Mouse (Mus musculus) C2C12 (cell line): ENCODE data around the gene Ing4.

Source experiments
- CTCF ChIP-seq: IDR thresholded peaks from one replicate; pipeline ENCODE4 v1.5.1; 2011; ENCODE audit not compliant: control insufficient read depth, insufficient read depth, insufficient read length
- FOSL1 ChIP-seq: IDR thresholded peaks from one replicate; pipeline ENCODE4 v1.8.0; 2011; ENCODE audit warnings: mild to moderate bottlenecking, low read length; ENCODE audit not compliant: poor library complexity, insufficient read depth, severe bottlenecking
- MAX ChIP-seq: IDR thresholded peaks from one replicate; pipeline ENCODE4 v1.6.1; 2011; ENCODE audit warnings: mild to moderate bottlenecking, control low read depth
- MYOD1 ChIP-seq: IDR thresholded peaks from one replicate; pipeline ENCODE4 v1.6.1; 2011; ENCODE audit warnings: low read depth; ENCODE audit not compliant: control insufficient read depth, insufficient read length
- MYOG ChIP-seq: IDR thresholded peaks from one replicate; pipeline ENCODE4 v1.6.1; 2011; ENCODE audit not compliant: control insufficient read depth, insufficient read length; ENCODE audit errors: extremely low read depth
- USF1 ChIP-seq: IDR thresholded peaks from one replicate; pipeline ENCODE4 v1.6.1; 2011; ENCODE audit warnings: low read depth, mild to moderate bottlenecking, control low read depth, moderate library complexity

DNA sequence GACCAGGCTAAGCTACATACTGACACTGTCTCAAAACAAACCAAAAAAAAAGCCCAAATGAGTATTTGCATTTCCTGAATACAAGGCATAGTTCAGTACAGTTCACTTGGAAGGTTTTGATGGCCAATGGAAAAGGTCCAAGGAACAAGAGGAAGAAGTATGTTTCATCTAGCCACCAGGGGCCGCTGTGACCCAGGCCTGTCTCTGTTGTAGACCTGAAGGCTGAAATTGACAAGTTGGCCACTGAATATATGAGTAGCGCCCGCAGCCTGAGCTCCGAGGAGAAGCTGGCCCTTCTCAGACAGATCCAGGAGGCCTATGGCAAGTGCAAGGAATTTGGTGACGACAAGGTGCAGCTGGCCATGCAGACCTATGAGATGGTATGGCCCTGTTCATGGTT lies 7.1 kb downstream of the Ing4 start:
- peak; percentile 36 for TF ChIP-seq CTCF
- TF ChIP-seq FOSL1 = no peak
- no peak for TF ChIP-seq MYOD1
- no peak for TF ChIP-seq MYOG
- TF ChIP-seq MAX = no peak
- TF ChIP-seq USF1 = no peak
